Mouse (Mus musculus): ENCODE data around the gene Npm1.

The Npm1 gene

DNA sequence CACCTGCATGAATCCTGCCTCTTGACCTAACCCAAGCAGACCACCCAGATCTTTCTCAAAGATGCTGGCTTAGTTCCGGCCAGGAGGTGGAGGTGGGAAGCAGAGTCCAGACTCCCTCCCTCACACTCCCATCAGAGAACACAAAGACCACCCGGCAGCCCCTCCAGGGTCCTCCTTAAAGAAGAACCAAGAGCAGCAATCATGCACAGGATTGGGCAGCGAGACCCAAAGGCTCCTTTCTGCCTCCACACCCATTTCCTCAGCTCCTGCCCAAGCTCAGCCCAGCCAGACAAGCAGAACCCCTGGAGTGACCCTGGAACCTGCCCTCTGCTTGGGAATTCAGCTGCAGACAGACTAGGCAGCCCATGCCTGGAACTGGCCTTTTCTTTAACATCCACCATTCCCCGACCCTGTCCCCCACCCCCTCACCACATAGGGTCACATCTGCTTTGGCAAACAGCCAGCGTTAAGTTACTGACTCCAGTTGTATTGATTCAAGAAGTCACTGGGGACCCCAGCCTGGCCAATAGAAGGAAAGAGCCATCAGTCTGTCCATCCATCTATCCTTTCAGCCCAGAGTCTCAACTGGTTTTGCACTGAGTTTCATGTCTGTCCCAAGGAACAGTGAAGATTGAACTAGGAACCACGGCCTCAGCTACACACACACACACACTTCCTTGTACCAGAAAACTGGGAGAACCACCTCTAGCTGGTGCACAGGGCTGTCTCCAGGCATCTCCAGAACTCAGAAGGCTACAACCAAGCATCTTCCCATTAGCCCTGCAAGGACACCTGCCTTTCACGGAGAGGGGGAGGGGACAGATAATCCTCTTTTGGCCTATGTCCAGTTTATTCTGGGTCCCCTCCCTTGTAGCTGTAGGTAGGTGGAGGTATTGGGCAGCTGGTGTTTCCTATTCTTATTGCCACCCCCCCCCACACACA, 17.5 kb downstream of the Npm1 start:
- DNase-seq = peak; percentile 9

DNA sequence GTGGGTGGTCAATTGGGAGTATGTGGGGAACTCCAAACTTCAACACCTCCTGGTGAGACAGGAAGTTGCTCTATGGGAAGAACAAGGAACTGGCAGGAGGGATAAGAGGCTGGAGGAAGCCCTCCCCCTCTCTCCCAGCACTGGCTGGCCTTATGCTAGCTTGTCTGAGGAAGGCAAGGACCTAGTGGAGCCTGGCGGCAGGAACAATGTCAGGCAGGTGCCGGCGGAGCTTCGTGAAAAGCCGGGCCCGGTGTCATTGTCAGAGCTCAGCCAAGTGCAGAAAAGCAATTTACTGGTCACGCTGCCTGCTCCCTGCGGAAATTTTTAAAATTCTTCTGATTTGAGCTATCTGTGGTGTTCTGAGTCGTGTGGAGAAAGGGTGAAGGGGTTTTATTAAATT, 19.1 kb downstream of the Npm1 start:
- no peak for DNase-seq

- no peak for DNase-seq
Measured at GRCm38 (mm10) chr11:33142801-33143200, 20.2 kb downstream of the Npm1 start.

DNA sequence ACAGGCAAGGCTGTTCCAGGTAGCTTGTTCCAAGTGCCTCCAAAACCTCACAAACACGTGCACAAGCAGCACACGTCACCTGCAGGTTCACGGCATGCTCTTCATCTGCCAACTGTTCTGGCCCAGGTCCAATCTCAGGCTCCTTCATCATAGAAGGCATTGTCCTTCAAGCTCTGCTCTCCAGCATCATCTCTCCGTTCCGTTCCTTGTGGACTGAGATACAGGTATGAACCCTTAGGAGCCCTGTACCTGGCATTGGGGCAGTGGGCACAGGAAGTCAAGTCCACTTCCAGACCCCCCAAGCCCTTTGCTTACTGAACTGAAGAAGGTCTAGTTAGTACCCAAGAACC, 22.9 kb downstream of the Npm1 start:
- no peak for DNase-seq

GRCm38 (mm10) chr11:33139458-33140110, 23.4 kb downstream of the Npm1 start:
- no peak for DNase-seq

DNA sequence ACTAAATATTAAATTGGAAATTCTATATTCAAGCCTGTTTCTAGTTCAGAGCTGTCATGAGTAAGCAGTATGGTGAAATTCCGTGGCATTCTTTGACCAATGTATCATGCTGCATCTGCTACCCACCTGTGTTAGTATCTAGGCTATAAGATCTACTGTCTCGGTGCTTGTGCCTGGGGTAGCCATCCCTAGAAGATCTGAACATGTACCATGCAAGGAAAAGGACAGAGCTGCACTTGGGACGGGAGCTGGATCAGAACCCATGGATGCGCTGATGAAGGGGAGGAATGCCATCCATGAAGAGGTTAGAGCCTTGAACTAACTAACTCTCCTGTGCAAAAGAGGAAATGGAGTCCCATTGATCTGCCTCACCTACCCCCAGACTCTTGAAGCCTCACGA, 24.3 kb downstream of the Npm1 start:
- DNase-seq = no peak

DNA sequence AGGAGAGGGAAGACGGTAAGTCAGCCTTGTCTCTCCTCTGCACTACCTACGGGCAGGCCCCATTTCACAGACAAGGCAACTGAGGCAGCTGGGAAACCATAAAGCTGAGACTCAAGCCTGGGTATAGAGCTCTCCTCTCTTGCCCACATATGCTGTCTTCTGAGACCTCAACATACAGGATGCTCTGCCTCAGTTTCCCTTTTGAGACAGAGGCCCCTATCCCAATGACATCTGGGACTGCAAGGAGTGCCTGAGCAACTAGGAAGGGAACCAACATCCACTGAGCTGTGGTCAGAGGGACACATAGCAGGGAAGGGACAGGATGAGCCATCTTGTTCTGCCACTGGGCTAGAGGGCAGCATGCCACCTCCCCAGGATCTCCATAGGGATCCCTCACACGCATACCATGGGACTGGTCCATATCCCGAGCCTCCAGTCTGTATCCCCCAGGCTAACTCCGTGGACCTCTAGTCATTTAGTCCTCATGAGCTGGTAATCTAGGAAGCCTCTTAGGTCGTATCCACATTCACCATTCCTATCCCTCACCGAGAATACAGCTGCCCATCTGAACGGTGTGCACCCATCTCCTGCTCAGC, 28.5 kb downstream of the Npm1 start:
- DNase-seq = no peak

GRCm38 (mm10) chr11:33132619-33133338, 30.2 kb downstream of the Npm1 start:
- DNase-seq = no peak

GRCm38 (mm10) chr11:33127058-33127457, 35.9 kb downstream of the Npm1 start:
- DNase-seq = no peak

DNA sequence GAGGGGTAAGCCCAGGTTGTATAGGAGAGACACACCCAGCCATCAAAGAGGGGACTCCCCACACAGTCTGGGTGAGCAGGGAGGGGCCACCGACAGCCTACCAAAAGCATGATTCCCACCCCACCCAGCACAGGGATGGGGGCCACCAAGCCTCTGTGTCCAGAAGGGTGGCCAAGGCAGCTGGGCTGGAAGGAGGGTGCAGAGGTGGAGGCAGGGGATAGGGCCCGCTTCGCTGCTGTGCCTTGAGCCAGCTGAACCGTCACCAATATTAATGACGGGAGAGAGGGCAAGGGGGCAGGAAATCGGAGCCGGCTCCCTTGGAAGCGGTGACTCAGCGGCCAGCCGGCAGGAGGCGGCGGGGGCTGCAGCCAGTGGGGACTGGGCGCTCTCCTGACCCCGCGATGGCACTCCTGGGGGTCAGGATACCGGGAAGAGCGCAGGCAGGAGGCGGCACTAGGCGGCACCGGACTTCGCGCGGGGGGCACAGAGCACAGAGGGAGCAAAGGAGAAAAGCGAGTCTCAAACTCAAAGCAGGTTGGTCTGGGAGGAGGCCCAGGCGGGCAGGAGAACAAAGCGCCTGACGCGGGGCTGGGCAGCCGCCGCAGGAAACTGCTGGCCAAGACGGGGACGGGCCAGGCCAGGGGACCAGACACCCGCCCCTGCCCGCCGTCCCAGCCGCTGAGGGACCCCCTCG, 40.3 kb downstream of the Npm1 start:
- DNase-seq = peak; percentile 53

GRCm38 (mm10) chr11:33119556-33119955, 43.5 kb downstream of the Npm1 start:
- no peak for DNase-seq

DNA sequence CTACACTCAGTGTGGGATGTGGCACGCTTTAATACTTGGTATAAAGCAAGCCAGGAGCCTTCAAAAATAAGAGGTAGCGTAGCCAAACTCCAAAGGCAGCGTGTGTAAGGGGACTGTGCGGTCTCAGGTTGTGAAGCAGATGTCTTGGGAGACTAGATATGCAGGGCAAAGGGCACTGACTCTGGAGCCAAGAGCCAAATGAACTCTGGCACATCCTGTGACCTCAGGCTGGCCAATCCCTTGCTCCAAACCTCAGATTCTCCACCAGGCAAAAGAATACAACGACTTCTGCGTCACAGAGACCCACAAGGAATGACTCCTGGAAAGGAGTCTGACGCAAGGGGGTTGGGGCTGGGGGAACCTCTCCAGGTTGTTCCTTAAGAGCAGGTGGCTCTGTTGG, 43.9 kb downstream of the Npm1 start:
- peak; percentile 63 for DNase-seq

DNA sequence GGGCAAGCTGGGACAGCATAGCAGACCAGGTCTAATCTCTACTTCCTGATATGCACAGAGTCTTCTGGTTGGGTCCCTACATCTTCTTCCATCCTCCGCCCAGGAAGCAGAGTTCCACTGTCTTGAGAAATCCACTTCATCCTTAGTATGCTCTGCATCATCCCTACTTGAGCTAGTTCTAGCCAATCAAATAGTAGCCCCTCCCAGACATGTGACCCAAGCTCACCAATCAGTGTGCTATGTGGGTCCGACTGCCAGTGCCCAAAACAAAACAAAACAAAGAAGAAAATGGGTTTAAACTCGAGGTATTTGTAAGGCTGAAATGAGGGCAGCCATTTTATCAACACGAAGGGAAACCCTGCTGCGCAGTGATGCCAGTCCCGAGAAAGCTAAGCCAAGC, 44.5 kb downstream of the Npm1 start:
- no peak for DNase-seq

DNA sequence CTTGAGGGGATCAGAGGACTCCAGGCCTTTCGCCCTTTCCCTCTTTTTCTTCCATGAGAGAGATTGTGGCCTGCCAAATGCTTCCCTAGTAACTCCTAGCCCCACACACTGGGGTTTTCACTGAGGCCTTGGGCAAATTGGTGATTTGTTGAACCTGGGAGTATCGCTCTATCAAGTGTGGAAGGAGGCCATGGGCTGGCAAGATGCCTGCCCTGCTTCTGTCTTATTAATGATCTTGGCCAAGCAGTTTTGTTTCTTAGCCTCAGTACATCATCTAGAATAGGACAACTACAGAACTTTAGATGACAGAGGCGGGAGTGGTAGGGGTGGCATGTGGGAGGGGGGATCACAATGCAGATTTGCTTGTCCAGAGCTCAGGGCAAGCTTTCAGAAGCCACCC, 47.2 kb downstream of the Npm1 start:
- no peak for DNase-seq

GRCm38 (mm10) chr11:33112407-33112806, 50.6 kb downstream of the Npm1 start:
- no peak for DNase-seq

DNA sequence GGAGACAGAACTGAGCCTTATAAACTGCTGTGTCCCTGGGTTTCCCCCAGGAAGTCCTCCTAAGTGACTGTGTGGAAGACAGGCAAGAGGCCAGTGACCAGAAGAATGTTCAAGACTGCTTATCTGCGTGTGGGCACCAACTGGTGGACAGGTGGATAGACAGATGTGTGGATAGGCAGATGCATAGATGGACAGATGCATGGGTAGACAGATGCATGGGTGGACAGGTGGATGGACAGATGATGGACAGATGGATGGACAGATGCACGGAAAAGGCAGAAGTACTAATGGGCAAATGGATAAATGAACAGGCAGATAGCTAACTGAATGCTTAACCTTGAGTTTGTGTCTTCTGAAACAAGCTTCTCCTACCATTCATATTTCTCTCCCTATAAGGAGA, 52.9 kb downstream of the Npm1 start:
- DNase-seq = no peak

- no peak for DNase-seq
Measured at GRCm38 (mm10) chr11:33107540-33107939, 55.5 kb downstream of the Npm1 start.

DNA sequence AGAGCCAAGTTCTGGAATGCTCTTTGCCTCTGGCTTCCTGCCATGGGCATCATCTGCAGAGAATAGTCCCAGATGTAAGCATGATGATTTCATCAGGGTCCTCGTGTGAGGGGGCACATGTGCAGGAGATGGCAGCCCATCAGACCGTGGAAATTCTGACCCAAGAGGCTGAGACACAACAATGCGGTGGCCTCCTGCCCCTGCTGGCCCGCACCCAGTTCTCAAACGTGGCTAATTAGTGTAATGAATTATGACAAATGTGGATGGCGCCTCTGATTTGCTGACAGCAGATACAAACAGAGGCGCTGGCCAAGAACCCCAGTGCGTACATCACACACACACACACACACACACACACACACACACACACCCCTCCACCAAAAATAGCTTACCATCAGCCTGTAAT, 58.1 kb downstream of the Npm1 start:
- no peak for DNase-seq

DNA sequence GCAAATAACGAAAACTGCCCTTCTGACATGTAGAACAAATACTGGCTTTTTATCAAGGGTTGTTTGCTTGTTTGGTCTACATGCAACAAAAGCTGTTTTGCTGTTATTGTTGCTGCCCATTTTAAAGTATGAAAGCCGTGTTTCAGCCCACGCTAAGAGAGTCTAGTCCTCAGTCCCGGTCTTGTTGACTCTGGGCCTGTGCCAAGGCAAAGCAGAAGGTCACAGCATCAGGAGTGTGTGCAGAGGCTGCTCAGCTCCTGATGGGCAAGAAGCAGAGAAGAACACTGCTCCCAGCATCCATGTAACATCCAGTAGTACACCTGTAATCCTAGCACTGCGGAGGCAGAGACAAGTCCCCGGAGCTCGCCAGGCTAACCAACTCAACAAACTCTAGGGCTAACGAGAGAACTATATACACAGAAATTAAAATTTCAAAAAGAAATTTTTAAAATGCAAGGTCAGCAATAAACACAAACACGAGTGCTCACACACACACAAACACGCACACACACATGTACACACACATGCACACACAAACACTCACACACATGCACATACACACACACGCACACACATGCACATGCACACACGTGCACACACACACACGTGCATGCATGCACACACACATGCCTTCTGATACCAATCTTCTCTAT, 59.6 kb downstream of the Npm1 start:
- DNase-seq = no peak
